Mouse (Mus musculus) right cerebral cortex, adult 18-20 months (tissue): Measurements from ENCODE around the gene Dhx38.

Experiments used
- DNase-seq: peaks from one replicate; pipeline ENCODE4 v3.0.0; 2022; ENCODE audit warnings: mixed read lengths

The Dhx38 gene

DNA sequence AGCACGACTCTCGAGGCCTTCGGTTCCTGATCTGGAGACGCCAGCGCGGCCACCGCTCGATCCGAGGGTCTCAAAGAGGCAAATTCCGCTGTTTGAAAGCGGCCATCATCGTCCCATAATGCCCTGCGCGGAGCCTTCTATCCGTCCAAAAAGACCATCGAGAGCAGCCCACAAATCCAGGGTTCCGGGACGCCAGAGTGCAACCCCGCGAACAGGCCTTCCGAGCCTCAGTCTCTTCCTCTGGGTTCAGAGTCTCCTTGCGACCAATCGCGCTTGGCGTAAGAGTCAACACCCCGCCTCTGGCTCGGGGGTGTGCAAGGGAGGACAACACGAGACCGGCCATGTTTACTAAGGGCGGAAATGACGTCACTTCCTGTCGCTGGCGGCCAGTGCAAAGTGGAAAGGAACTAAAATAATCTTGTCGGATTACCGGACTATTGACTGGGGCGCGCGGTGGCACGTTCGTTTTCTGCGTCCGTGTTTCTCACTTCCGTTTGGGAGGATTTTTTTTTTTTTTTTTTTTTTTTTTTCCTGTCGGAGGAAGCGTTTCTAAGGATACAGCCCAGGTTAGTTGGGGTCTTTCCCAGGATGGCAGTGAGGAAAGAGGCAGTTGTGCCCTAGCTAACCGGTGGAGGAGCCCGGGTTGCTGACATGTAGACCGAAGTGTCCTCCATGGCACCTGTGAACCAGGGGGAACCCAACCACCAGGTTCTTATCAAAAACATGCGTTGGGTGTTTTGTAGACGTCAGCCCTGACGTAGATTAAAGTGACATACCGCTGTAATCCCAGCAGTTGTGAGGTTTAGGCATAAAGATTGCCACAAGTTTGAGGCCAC lies at the start of gene Dhx38, which contains the start of gene Txnl4b:
Gene Dhx38 (minus strand): TSS at position 364 of the 836 bp plus-strand sequence.
Gene Txnl4b (plus strand): TSS at position 395 of the 836 bp plus-strand sequence.
- DNase-seq, result peak; percentile 100

GRCm38 (mm10) chr8:109614243-109615210 lies 48.9 kb upstream of the Dhx38 start, which contains the start of gene Pkd1l3:
Pkd1l3 (plus strand) TSS chr8:109614517.
- DNase-seq, result peak; percentile 35

DNA sequence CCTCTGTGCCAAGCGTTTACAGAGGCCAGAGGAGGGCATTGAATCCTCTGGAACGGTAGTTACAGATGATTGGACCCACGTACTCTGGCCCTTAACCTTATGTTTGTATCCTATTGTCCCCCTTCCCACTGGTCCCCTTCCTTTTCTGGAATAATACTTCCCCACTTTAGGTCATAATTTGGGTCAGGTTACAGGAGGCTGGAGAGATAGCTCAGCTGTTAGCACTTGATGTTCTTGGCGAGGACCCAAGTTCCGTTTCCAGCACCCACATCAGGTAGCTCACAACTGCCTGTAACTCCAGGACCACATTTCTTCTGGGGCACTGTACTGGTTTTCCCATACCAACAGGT lies 43.5 kb upstream of the Dhx38 start:
- no peak for DNase-seq

- peak; percentile 99 for DNase-seq
These were observed 42.9 kb upstream of the Dhx38 start, which contains the start of gene Dhodh for GRCm38 (mm10) chr8:109608271-109609152. Dhodh (minus strand) TSS chr8:109608673.

GRCm38 (mm10) chr8:109607650-109608049 lies 42.0 kb upstream of the Dhx38 start:
- no peak for DNase-seq

DNA sequence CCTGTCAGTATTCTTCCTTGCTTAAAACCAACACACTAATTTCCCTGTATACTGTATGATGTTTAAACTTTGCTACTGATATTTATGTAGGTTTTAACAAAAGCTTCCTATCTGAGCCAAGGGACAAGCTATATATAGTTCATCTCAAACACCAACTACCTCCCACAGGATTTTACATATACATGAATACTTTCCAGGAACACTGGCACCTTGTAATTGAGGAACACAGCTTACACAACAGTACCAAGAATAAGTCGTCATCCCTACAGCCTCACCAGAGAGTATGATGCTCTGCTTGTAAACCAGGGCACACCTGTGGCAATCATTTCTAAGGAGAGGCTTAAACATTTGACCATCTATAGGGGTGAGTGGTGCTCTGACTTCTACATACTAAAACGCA lies 41.1 kb upstream of the Dhx38 start:
- no peak for DNase-seq

DNA sequence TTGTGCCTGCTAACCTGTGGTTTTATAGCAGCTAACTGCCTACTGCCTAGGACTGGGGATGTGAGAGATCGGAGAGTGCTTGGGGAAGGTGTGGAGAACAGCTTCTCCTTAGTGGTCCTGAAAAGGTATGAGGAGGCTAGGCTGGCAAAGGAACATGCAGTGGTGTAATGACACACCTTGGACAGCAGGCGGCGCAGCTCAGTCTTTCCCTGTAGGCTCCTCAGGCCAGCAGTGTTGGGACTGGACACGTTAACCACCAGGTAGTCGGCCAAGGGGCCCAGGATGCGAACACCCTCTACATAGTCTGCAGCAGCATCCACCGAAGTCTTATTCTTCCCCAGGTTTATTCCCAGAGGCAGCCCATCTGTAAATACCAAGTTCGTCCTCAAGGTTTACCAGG lies 30.2 kb upstream of the Dhx38 start:
- DNase-seq, result peak; percentile 37

GRCm38 (mm10) chr8:109593117-109593788 lies 27.6 kb upstream of the Dhx38 start:
- DNase-seq, result no peak

DNA sequence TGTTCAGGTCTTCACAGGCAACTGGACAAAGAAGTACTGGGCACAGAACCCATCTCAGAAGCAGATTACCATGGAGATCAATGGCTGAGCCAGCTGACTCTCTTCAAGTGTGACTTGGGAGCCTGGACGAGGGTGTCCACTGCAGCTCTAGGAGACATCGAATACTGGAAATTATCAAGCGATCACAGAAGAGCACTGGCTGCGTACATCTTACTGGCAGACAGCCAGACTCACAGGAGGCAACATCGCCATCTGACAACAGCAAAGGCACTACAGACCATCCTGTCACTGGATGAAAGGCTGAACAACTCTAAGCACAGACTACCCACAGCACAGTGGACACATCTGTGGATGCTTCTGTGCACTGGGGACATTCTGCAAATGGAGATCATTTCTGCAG lies 26.5 kb upstream of the Dhx38 start:
- no peak for DNase-seq

DNA sequence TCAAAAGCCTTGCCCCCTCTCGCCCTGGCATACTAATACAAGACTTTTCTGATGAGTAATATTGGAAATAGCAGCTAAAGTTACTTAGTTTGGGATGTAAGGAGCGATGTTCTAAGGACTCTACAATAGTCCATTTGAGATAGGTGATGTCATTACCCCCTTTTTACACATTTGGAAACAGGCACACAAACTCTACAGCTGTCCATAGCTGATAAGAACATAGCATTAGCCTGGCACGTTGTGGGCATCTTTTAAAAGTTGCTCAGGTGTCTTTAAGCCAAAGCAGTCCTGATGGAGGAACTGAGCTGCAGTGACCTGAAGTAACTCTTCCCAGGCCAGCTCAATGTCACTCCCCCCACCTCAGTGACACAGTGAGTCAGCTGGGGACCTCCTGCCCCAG lies 25.7 kb upstream of the Dhx38 start:
- no peak for DNase-seq

DNA sequence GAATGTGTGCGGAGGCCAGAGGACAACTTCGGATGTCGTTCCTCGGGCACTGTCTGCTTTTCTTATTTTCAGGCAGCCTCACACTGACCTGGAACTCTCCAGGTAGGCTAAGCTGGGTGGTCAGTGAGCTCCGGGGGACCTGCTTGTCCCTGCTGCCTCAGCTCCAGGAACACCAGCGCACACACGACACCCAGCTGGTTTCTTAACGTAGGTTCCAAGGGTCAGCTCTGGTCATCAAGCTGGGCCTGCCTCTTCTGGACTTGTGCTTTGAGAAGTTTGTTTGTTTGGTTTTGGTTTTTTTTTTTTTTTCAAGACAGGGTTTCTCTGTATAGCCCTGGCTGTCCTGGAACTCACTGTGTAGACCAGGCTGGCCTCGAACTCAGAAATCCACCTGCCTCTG lies 25.2 kb upstream of the Dhx38 start:
- no peak for DNase-seq

- DNase-seq, result no peak
These were observed 21.4 kb upstream of the Dhx38 start for GRCm38 (mm10) chr8:109586972-109587504.

DNA sequence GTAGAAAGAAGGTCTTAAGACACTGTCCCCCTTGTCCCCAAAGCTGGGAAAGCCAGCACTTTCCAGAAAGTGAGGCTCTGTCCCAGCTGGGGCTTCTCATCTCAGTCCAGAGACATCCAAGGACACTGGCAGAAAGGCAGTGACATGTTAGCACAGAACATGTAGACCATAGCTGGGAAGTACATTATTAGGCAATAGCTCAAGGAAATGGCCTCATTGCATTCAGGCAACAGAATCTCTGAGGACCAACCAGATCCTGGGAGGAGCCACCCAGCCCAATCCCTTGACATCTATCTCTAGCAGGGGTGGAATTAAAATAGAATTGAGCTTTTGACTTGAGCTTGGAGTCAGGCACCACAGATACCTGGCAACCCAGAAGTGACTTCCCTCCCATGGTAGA lies 20.0 kb upstream of the Dhx38 start:
- DNase-seq, result no peak

DNA sequence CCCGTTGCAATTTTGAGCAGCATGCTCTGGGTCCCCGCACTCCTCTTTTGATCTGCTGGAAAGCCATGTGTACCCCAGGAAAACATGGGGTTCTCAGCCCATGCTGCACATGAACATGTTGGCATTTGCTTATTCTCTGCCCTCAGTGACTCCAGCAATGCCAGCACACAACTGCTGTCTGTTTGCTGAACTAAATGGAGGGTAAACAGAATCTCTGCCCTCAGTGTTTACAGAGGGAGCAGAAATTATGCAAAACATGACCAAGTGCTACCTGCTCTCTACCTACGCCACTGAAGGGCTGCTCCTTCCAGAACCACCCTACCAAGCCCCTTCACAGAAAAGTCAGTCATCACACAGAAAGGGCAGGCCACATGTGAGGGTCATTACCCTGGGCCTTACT lies 19.2 kb upstream of the Dhx38 start:
- no peak for DNase-seq

GRCm38 (mm10) chr8:109584293-109584692 lies 18.6 kb upstream of the Dhx38 start:
- DNase-seq, result no peak

DNA sequence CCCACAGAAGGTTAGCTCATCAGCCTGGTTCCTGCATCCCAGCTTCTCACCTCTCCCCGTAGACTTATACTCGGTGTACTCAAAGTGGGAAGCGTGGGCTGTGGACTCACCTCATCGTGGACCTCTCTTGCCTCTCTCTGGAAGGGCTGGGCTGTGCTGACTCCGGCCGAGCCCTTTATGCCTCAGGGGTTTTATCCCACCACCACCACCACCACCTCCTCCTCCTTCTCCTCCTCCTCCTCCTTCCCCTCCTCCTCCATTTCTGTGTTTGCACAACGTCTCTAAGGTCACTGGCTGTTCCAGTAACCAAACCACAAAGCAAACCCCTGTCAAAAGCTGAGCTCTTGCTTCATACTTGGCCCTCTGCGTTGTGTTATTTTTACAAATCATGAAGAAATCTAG lies 13.2 kb upstream of the Dhx38 start, which contains the start of gene Hp:
Gene Hp (minus strand): TSS at position 273 of the 402 bp plus-strand sequence.
- no peak for DNase-seq

DNA sequence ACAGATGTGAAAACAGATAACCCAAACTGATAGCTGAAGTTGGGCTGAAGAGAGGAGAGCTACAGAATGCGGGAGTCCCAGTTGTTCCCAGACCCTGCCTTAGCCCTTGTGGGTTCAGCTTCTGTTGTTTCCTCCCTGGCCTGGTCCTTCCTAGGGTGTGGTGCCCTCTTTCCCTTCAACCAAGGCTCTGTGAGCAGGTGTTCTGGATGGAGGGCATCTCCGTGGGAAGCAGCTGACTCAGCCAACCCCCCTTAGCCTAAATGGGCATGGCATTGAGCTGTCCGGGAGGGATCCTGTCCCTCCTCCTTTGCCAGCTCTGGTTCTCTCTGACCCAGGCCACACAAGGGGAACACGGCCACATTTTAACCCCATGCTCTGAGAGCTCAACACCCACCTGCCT lies 10.7 kb upstream of the Dhx38 start:
- no peak for DNase-seq

GRCm38 (mm10) chr8:109571139-109571538 lies 5.5 kb upstream of the Dhx38 start:
- DNase-seq, result no peak

DNA sequence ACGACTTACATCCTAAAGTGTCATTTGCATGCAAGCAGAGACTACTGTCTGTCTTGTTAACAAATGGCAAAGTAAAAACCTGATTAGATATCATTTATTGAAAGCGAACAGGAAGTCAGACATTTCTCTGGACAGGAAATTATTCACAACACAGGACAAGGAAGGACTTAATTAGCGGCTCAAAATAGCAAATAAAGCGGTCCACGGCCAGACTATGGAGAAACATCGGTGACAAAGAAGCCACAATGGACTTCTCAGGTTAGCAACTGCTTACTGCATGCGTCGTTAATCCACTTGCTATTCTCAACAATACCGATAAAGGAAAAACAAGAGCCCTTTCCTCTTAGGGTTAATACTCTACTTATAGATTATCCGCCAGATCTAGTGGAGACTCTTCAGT lies 895 bp downstream of the Dhx38 start:
- no peak for DNase-seq

GRCm38 (mm10) chr8:109563881-109564280 lies 1.8 kb downstream of the Dhx38 start:
- no peak for DNase-seq

- DNase-seq, result no peak
These were observed 14.0 kb downstream of the Dhx38 start for GRCm38 (mm10) chr8:109551663-109552062.

DNA sequence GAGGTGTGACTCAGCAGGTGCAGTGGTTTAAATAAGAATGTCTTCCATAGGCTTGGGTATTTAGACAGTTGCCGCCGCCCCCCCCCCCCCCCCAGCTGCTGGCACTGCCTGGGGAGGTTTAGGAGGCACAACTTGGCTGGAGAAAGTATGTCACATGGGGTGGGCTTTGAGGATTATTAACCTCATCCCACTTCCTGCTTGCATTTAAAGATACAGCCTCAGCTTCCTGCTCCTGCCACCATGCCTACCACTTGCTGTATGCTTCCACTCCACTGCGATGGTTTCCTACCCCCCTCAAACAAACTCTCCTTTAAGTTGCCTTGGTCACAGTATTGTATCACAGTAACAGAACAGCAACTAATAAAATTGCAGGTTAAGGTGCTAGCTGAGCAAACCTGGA lies 21.6 kb downstream of the Dhx38 start:
- no peak for DNase-seq
